Mouse (Mus musculus) macrophage (primary cell): ENCODE results near the gene Rad51b. TPM values are rescaled to one million over a fixed set of nuclear protein-coding genes. Genes with fewer than 3 reads are reported as not detected.

ENCODE experiments used
- H3K27ac ChIP-seq: fragments of 350-480 bp; formaldehyde crosslinking; 2 replicates; pipeline ENCODE4 v1.9.0; 2021
- H3K36me3 ChIP-seq: fragments of 350-480 bp; formaldehyde crosslinking; 2 replicates; pipeline ENCODE4 v1.9.0; 2021; ENCODE audit errors: inconsistent target
- H3K4me3 ChIP-seq: fragments of 350-480 bp; formaldehyde crosslinking; 2 replicates; pipeline ENCODE4 v1.9.0; 2021; ENCODE audit errors: inconsistent target
- H3K79me2 ChIP-seq: fragments of 350-480 bp; formaldehyde crosslinking; 2 replicates; pipeline ENCODE4 v1.9.0; 2021; ENCODE audit errors: inconsistent target
- WGBS: methylation state at CpG from one replicate; pipeline ENCODE4 v1.1.7; 2026; ENCODE audit warnings: inconsistent platforms; ENCODE audit not compliant: missing documents; 5-methylcytosine and 5-hydroxymethylcytosine counted together
- polyA plus RNA-seq: library from polyadenylated mRNA; stranded (reverse); fragments of 250-400 nt; gene quantifications from 3 replicates; pipeline ENCODE4 v1.2.4, GENCODE M21; 2018; ENCODE audit warnings: inconsistent platforms

The Rad51b gene
- polyA plus RNA-seq, 1 experiment from 2014 or later: 1.3 TPM

GRCm38 (mm10) chr12:79856116-79856909, 559.2 kb downstream of the Rad51b start:
- Histone ChIP-seq H3K27ac (no peak overlapping the region), H3K36me3 (no peaks in the 10 kb centered on the region), H3K4me3 (no peak overlapping the region), H3K79me2 (no peaks in the 10 kb centered on the region)
- 87% methylated on average over 11 of the region's 11 CpGs for WGBS

- H3K36me3 ChIP-seq: no peaks in the 10 kb centered on the region
- no peak overlapping the region for H3K4me3 ChIP-seq
- no peaks in the 10 kb centered on the region for H3K79me2 ChIP-seq
- 93% methylated on average over 6 of the region's 6 CpGs for WGBS
- H3K27ac ChIP-seq: no peak overlapping the region
Measured at GRCm38 (mm10) chr12:79857704-79858103, 560.6 kb downstream of the Rad51b start.

- H3K27ac ChIP-seq: no peak overlapping the region
- H3K4me3 ChIP-seq: no peak overlapping the region
- WGBS: 93% methylated on average over 10 of the region's 11 CpGs
- no peaks in the 10 kb centered on the region for H3K79me2 ChIP-seq
- H3K36me3 ChIP-seq: no peaks in the 10 kb centered on the region
Measured at GRCm38 (mm10) chr12:79858336-79858735, 561.3 kb downstream of the Rad51b start.

GRCm38 (mm10) chr12:79859354-79860247, 562.5 kb downstream of the Rad51b start:
- Histone ChIP-seq H3K79me2 (no peaks in the 10 kb centered on the region), H3K27ac (no peak overlapping the region), H3K4me3 (no peak overlapping the region), H3K36me3 (no peaks in the 10 kb centered on the region)
- 92% methylated on average over 14 of the region's 14 CpGs for WGBS

DNA sequence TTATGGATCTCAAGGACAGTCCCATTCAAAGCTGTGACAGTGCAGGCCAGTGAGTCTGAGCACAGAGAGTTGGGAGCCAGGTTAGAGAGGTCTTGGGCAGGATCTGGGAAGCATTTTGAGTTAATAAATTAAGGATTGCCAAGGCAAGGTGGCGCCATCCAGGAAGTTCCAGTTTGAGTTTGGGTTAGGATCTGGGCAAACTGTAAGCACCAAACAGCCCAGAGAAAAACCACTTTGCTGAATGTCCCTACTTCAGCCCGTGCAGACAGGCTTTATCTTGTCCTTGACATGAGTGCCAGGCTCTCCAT, 563.1 kb downstream of the Rad51b start:
- Histone ChIP-seq H3K27ac (no peak overlapping the region), H3K79me2 (no peaks in the 10 kb centered on the region), H3K36me3 (no peaks in the 10 kb centered on the region), H3K4me3 (no peak overlapping the region)
- WGBS: 74% methylated on average over 2 of the region's 2 CpGs

Other genes starting within 250 kb of the Rad51b start
- 9.8 to 11.4 TPM (median 10.7 TPM) in 3 replicates for gene Pigh, start 207.6 kb upstream of the Rad51b start, polyA plus RNA-seq
- gene Arg2, start 166.5 kb upstream of the Rad51b start, polyA plus RNA-seq: 0.67 to 0.85 TPM in 2 of 3 replicates, not detected in the other
- gene Vti1b, start 124.6 kb upstream of the Rad51b start, polyA plus RNA-seq: 93.6 to 122 TPM (median 107 TPM) in 3 replicates
- gene Rdh11, start 105.0 kb upstream of the Rad51b start, polyA plus RNA-seq: 15.3 to 17.6 TPM (median 16.1 TPM) in 3 replicates
- 0.07 to 0.20 TPM in 2 of 3 replicates, not detected in the other for gene Rdh12, start 88.4 kb upstream of the Rad51b start, polyA plus RNA-seq
- gene Zfyve26, start 978 bp upstream of the Rad51b start, polyA plus RNA-seq: 21.8 to 46.4 TPM (median 21.9 TPM) in 3 replicates